Mouse (Mus musculus): ENCODE results near the gene Gnao1. TPM values are rescaled to one million over a fixed set of nuclear protein-coding genes. Genes with fewer than 3 reads are reported as not detected.

Gnao1 gene
- polyA plus RNA-seq, 1 experiment from 2014 or later = 0.74 TPM

- Histone ChIP-seq H3K4me2 (no peak overlapping the region), H3K4me1 (no peaks in the 10 kb centered on the region), H3K27ac (no peak overlapping the region), H3K4me3 (no peak overlapping the region), H3K36me3 (no peaks in the 10 kb centered on the region), H3K9me3 (replicated peaks) (no peaks in the 10 kb centered on the region), H3K9ac (no peak overlapping the region), H3K27me3 (replicated peaks) (no peaks in the 10 kb centered on the region)
- no peak for ATAC-seq
- 60% methylated on average over 6 of the region's 6 CpGs for WGBS (ENCODE audit: insufficient replicate concordance)
Observed at GRCm38 (mm10) chr8:93881381-93881780, 71.6 kb downstream of the Gnao1 start.

GRCm38 (mm10) chr8:93883241-93883640 lies 73.5 kb downstream of the Gnao1 start:
- Histone ChIP-seq H3K27ac (no peak overlapping the region), H3K4me2 (no peak overlapping the region), H3K9ac (no peak overlapping the region), H3K36me3 (no peaks in the 10 kb centered on the region), H3K27me3 (replicated peaks) (no peaks in the 10 kb centered on the region), H3K4me3 (no peak overlapping the region), H3K4me1 (no peaks in the 10 kb centered on the region), H3K9me3 (replicated peaks) (no peaks in the 10 kb centered on the region)
- ATAC-seq = no peak

DNA sequence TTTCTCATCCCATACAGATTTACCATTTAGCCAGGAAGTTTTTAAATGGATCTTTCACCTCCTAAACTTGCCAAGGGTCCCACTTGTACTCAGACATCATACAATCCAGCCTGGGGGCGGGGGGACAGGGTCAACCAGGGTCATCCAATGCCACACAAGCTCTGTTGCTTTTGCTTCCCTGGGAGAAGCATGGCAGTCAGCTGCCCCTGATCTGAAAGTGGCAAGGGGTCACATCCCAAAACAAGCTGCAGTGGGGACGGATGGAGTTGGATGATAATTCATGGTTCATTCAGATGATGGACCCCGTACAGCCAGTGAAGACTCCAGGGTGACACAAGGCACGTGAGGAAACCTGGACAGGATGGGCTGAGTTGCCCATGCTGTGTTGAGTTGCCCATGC lies 74.0 kb downstream of the Gnao1 start:
- H3K4me3 ChIP-seq = no peak overlapping the region
- no peaks in the 10 kb centered on the region for H3K4me1 ChIP-seq
- H3K9me3 ChIP-seq (replicated peaks) = no peaks in the 10 kb centered on the region
- no peaks in the 10 kb centered on the region for H3K27me3 ChIP-seq (replicated peaks)
- 54% methylated on average over 4 of the region's 4 CpGs for WGBS (ENCODE audit: insufficient replicate concordance)
- no peak overlapping the region for H3K9ac ChIP-seq
- no peak overlapping the region for H3K4me2 ChIP-seq
- H3K36me3 ChIP-seq = no peaks in the 10 kb centered on the region
- no peak for ATAC-seq
- no peak overlapping the region for H3K27ac ChIP-seq

DNA sequence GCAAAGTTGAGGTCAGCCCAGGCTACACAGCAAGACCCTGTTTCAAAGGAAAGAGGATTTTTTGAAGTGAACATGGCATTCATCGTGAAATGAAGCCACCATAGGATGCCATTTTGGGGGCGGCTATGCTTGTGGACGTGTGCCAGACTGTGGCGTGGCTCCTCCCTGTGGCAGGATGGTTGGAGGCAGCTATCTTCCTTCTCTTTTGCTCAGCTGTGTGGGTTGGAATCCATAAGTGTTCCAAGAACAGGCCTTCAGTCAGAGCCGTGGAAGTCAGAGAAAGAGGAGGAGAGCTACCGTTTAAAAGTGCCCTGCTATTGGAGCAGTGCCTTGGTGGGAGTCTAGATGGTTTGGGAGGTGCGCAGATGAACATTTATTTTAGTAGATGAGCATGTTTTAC lies 74.5 kb downstream of the Gnao1 start:
- 69% methylated on average over 7 of the region's 7 CpGs for WGBS (ENCODE audit: insufficient replicate concordance)
- H3K27me3 ChIP-seq (replicated peaks) = no peaks in the 10 kb centered on the region
- H3K4me3 ChIP-seq = no peak overlapping the region
- no peaks in the 10 kb centered on the region for H3K36me3 ChIP-seq
- no peak for ATAC-seq
- H3K9ac ChIP-seq = no peak overlapping the region
- H3K4me2 ChIP-seq = no peak overlapping the region
- H3K4me1 ChIP-seq = no peaks in the 10 kb centered on the region
- H3K9me3 ChIP-seq (replicated peaks) = no peaks in the 10 kb centered on the region
- H3K27ac ChIP-seq = no peak overlapping the region

DNA sequence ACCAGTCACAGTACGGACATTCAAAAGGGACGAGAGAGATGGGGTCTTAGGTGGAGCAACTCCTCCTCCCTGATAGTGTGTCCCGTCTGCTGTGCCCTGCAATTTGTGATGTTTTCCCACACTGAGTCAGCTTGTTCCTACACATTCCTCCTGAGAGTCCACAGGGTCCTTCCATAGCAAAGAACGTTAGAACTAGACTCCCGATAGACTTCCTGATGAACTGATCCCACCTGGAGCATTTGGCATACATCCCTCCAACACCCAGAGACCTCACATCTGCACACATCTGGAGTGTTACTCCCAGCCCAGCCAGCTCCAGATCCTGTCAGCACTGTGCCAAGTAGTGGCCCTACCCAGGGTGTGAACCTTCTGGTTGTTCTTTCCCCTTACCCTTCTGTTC lies 76.4 kb downstream of the Gnao1 start:
- Histone ChIP-seq H3K4me1 (no peaks in the 10 kb centered on the region), H3K4me2 (no peak overlapping the region), H3K27ac (no peak overlapping the region), H3K27me3 (replicated peaks) (no peaks in the 10 kb centered on the region), H3K36me3 (no peaks in the 10 kb centered on the region), H3K9ac (no peak overlapping the region), H3K9me3 (replicated peaks) (no peaks in the 10 kb centered on the region), H3K4me3 (no peak overlapping the region)
- no peak for ATAC-seq
- WGBS (ENCODE audit: insufficient replicate concordance) = 60% methylated on average over 5 of the region's 5 CpGs

GRCm38 (mm10) chr8:93888150-93888676 lies 78.4 kb downstream of the Gnao1 start:
- Histone ChIP-seq H3K36me3 (no peaks in the 10 kb centered on the region), H3K9me3 (replicated peaks) (no peaks in the 10 kb centered on the region), H3K4me1 (no peaks in the 10 kb centered on the region), H3K27ac (no peak overlapping the region), H3K9ac (no peak overlapping the region), H3K4me2 (no peak overlapping the region), H3K4me3 (no peak overlapping the region), H3K27me3 (replicated peaks) (no peaks in the 10 kb centered on the region)
- ATAC-seq = no peak
- WGBS (ENCODE audit: insufficient replicate concordance) = 40% methylated on average over 4 of the region's 4 CpGs

DNA sequence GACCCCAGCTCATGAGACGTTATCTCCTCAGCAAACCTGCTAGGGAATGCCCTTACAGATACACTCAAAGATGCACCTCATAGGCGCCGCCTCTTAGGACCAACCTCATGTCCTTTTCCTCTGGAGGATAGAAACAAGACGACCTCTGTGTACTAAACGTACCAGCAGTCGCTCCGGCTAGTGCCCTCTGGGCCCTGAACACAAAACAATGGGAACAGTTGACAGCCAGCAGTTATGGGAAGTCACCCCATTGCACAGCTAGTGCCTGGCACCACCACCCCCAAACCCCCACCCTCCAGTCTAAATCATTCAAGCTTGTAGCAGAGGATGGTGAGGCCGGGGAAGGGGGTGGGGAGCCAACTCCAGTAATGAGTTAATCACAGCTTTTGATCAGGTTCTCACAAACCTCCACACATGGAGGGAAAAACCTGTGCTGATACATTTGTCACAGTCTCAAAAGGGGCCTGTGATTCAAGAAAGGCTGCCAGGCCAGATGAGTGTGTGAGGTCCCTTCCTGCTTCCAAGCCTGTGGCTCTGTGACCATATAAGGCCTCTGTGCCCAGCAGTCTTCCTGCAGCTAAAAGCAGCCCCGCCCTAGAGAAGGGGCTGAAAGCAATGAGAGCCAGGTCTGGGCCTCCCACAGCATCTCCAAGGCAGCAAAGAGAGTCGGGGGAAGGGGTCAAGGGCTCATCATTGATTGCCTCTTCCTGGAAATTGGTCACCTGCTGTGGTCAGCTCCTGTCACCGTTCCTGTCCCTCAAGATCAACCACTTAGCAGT lies 79.1 kb downstream of the Gnao1 start:
- Histone ChIP-seq H3K9me3 (replicated peaks) (no peaks in the 10 kb centered on the region), H3K36me3 (no peaks in the 10 kb centered on the region), H3K4me1 (no peaks in the 10 kb centered on the region), H3K27ac (no peak overlapping the region), H3K4me2 (no peak overlapping the region), H3K9ac (no peak overlapping the region), H3K4me3 (no peak overlapping the region), H3K27me3 (replicated peaks) (no peaks in the 10 kb centered on the region)
- WGBS (ENCODE audit: insufficient replicate concordance) = 58% methylated on average over 11 of the region's 11 CpGs
- no peak for ATAC-seq

DNA sequence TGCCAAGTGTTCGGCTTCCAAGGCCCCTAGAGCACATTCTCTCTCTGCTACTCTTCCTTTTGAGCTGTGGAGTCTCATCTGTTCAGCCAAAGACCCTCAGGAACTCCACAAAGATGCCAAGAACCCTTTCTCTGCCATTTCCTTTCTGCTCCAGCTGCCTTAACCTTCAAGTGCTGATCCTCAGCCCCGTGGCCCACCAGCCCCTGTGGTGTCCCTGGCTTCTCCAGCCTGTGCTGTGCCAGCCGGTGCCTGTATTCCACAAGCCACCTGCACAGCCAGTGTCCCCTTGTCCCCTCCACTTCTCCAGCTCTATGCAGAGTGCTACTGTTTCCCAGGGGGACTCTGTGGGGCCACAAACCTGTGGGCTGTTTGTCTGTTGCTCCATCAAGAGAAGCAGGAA lies 83.8 kb downstream of the Gnao1 start:
- no peak overlapping the region for H3K27ac ChIP-seq
- H3K9me3 ChIP-seq (replicated peaks) = no peaks in the 10 kb centered on the region
- 56% methylated on average over 3 of the region's 3 CpGs for WGBS (ENCODE audit: insufficient replicate concordance)
- no peak overlapping the region for H3K4me2 ChIP-seq
- H3K4me1 ChIP-seq = no peaks in the 10 kb centered on the region
- no peak overlapping the region for H3K4me3 ChIP-seq
- H3K9ac ChIP-seq = no peak overlapping the region
- no peaks in the 10 kb centered on the region for H3K36me3 ChIP-seq
- no peaks in the 10 kb centered on the region for H3K27me3 ChIP-seq (replicated peaks)
- no peak for ATAC-seq

DNA sequence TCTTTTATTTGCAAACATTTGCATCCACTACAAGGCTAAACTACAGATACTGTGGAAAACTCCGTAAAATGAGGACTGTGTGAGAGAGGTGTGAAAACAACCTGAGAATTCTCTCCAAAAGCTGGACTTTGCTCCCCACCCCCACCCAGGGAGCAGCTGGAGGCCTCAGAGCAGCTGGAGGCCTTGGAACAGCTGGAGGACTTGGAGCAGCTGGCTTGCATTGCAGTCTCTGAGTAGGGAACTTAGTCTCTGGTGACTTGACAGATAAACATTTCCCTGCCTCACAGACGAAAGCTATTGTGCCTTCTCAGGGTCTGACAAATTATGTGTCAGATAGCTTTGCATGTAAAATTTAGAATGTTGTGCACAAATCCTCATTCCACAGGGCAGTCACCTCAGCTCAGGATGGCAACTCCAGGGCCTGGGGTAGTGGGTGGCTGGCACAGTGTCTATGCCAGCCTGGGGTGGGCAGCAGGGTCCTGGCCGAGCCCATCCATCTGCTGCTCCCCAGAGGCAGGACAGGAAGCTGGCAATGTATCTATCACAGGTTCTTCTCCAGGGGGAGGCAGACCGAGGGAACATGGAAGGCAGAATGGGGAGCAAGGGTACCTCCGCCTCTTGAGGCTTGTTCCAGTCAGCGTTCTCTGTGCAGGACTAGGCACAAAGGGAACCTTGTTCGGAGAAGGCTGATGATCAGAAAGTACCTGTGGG lies 87.2 kb downstream of the Gnao1 start:
- Histone ChIP-seq H3K27ac (no peak overlapping the region), H3K4me1 (peaks cover 9% of the 10 kb centered on the region), H3K4me2 (no peak overlapping the region), H3K4me3 (no peak overlapping the region), H3K9me3 (replicated peaks) (no peaks in the 10 kb centered on the region), H3K36me3 (no peaks in the 10 kb centered on the region), H3K27me3 (replicated peaks) (no peaks in the 10 kb centered on the region), H3K9ac (no peak overlapping the region)
- 61% methylated on average over 7 of the region's 7 CpGs for WGBS (ENCODE audit: insufficient replicate concordance)
- no peak for ATAC-seq

DNA sequence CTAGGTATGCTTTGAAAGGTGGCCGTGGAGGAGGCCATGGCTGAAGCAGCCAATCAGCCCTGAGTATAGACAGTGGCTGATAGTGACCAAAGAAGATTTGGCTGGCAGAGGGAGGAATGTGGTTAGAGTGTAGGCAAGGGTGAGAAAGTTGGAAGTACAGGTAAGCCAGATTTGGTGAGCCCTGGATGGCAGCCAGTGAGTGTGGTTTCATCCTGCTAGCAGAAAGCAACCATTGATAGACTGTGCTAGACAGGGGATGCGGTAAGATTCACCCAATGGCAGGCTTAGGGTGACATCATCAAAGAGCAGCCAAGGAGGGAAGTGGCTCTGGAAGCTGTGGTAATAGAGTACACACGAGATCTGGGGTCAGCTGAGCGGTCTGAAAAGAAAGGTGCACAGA lies 88.8 kb downstream of the Gnao1 start:
- Histone ChIP-seq H3K9me3 (replicated peaks) (no peaks in the 10 kb centered on the region), H3K27ac (no peak overlapping the region), H3K36me3 (no peaks in the 10 kb centered on the region), H3K27me3 (replicated peaks) (no peaks in the 10 kb centered on the region), H3K9ac (no peak overlapping the region), H3K4me3 (no peak overlapping the region), H3K4me2 (no peak overlapping the region), H3K4me1 (peaks cover 16% of the 10 kb centered on the region)
- 58% methylated on average over 4 of the region's 4 CpGs for WGBS (ENCODE audit: insufficient replicate concordance)
- no peak for ATAC-seq

DNA sequence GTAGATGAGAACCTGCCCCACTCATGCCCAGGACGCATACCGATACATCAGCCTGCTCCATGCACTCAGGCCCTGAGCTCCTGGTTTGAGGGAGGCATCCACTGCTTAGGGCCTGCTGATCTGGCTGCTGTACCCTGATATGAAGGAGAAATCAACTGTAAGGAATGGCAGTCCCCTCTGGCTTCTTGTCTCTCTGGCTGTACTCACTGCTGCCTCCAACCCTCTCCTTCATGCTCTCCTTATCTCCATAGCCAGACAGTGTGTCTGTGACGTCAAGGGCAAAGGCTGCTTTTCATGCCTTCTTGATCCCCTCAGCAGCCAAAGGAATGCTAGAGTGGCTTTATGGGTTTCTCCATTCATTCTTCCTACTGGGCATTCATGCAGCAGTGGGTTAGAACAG lies 92.3 kb downstream of the Gnao1 start:
- Histone ChIP-seq H3K27ac (peak overlapping the region; percentile 8; the same call in 1 of the 2 replicates), H3K4me3 (no peak overlapping the region), H3K36me3 (no peaks in the 10 kb centered on the region), H3K4me1 (peaks cover 16% of the 10 kb centered on the region), H3K9ac (no peak overlapping the region), H3K27me3 (replicated peaks) (no peaks in the 10 kb centered on the region), H3K9me3 (replicated peaks) (no peaks in the 10 kb centered on the region), H3K4me2 (no peak overlapping the region)
- ATAC-seq = peak; percentile 93
- 40% methylated on average over 3 of the region's 3 CpGs for WGBS (ENCODE audit: insufficient replicate concordance)

GRCm38 (mm10) chr8:93906961-93907360 lies 97.2 kb downstream of the Gnao1 start:
- peaks cover 36% of the 10 kb centered on the region for H3K4me1 ChIP-seq
- H3K4me2 ChIP-seq = no peak overlapping the region
- no peak overlapping the region for H3K4me3 ChIP-seq
- no peak overlapping the region for H3K27ac ChIP-seq
- no peaks in the 10 kb centered on the region for H3K9me3 ChIP-seq (replicated peaks)
- no peak for ATAC-seq
- H3K27me3 ChIP-seq (replicated peaks) = no peaks in the 10 kb centered on the region
- 75% methylated on average over 6 of the region's 6 CpGs for WGBS (ENCODE audit: insufficient replicate concordance)
- no peak overlapping the region for H3K9ac ChIP-seq
- H3K36me3 ChIP-seq = no peaks in the 10 kb centered on the region

Data from liver, embryonic 12.5 days (tissue).